Mouse (Mus musculus) CH12.LX (cell line): Measurements from ENCODE around the gene Cxcr2. TPM values are rescaled to one million over a fixed set of nuclear protein-coding genes. Genes with fewer than 3 reads are reported as not detected.

Experiments
- DNase-seq: peaks from one replicate; pipeline ENCODE4 v3.0.0-alpha.2; 2013; ENCODE audit errors: extremely low read depth
- H3K27ac ChIP-seq: 2 replicates; pipeline ENCODE4 v1.5.1; 2012; ENCODE audit warnings: low read depth, mild to moderate bottlenecking, control low read depth, moderate library complexity; ENCODE audit not compliant: insufficient read depth
- H3K27me3 ChIP-seq: replicated peaks from 2 replicates; pipeline ENCODE3; 2012; ENCODE audit warnings: inconsistent platforms
- H3K36me3 ChIP-seq, 2 experiments: replicated peaks in 1 of 2; 2 replicates each; pipeline versions ENCODE3 to v1.6.1; 2012; ENCODE audit warnings: inconsistent platforms in 1 of 2, low read length in 1 of 2, mild to moderate bottlenecking in 1 of 2, mixed read lengths in 1 of 2, moderate library complexity in 1 of 2; ENCODE audit not compliant: control insufficient read depth in 1 of 2, insufficient read depth in 1 of 2
- H3K4me1 ChIP-seq, 2 experiments: 2 replicates each; pipeline ENCODE4 v1.6.1; 2012; ENCODE audit warnings: inconsistent platforms in 1 of 2, moderate library complexity in 1 of 2; ENCODE audit not compliant: insufficient read depth in 2 of 2, control insufficient read depth in 1 of 2
- H3K4me2 ChIP-seq: 2 replicates; pipeline ENCODE4 v1.6.1; 2012; ENCODE audit warnings: low read depth, mild to moderate bottlenecking, control low read depth; ENCODE audit not compliant: poor library complexity, insufficient read depth, severe bottlenecking
- H3K4me3 ChIP-seq, 3 experiments: fragments of 150-350 bp in 1 of 3; sonication (generic) in 1 of 3; replicated peaks in 1 of 3; 2 replicates each; pipeline versions ENCODE3 to v1.5.1; 2011 to 2012; ENCODE audit warnings: low read depth in 2 of 3, low read length in 2 of 3, mild to moderate bottlenecking in 2 of 3, moderate library complexity in 2 of 3, control low read depth in 1 of 3, improper control_type of control experiment in 1 of 3, inconsistent platforms in 1 of 3, mixed read lengths in 1 of 3; ENCODE audit not compliant: poor library complexity in 1 of 3
- H3K79me2 ChIP-seq: replicated peaks from 2 replicates; pipeline ENCODE4 v1.6.1; 2012; ENCODE audit warnings: mild to moderate bottlenecking, moderate library complexity; ENCODE audit not compliant: control insufficient read depth, poor library complexity, insufficient read depth, severe bottlenecking; ENCODE audit errors: extremely low read depth
- H3K9ac ChIP-seq: 2 replicates; pipeline ENCODE4 v1.6.1; 2012; ENCODE audit warnings: low read depth, mild to moderate bottlenecking, control low read depth, moderate library complexity; ENCODE audit not compliant: insufficient read depth
- H3K9me3 ChIP-seq: replicated peaks from 2 replicates; pipeline ENCODE3; 2012; ENCODE audit warnings: low read length, inconsistent platforms, mixed read lengths
- CTCF ChIP-seq, 2 experiments: IDR thresholded peaks in 1 of 2; conservative IDR thresholded peaks in 1 of 2; 2 replicates each; pipeline ENCODE4 v1.5.1; 2011 to 2012; ENCODE audit warnings: low read depth in 2 of 2, low read length in 2 of 2, improper control_type of control experiment in 1 of 2, inconsistent platforms in 1 of 2, mild to moderate bottlenecking in 1 of 2, moderate library complexity in 1 of 2
- GABPA ChIP-seq: IDR thresholded peaks from 2 replicates; pipeline ENCODE4 v1.6.1; 2012; ENCODE audit warnings: low read depth, low read length, improper control_type of control experiment, inconsistent platforms; ENCODE audit not compliant: insufficient replicate concordance
- KAT2A ChIP-seq: IDR thresholded peaks from 2 replicates; pipeline ENCODE4 v1.6.1; 2012; ENCODE audit warnings: low read length, improper control_type of control experiment, inconsistent platforms; ENCODE audit not compliant: insufficient replicate concordance
- MAFK ChIP-seq: IDR thresholded peaks from 2 replicates; pipeline ENCODE4 v1.6.1; 2011; ENCODE audit warnings: low read length, improper control_type of control experiment; ENCODE audit not compliant: insufficient replicate concordance
- SMC3 ChIP-seq: IDR thresholded peaks from 2 replicates; pipeline ENCODE4 v1.6.1; 2011; ENCODE audit warnings: low read depth, low read length, improper control_type of control experiment
- dilution Hi-C: fragments of 300-500 bp; cut with MboI; formaldehyde crosslinking; loops from 2 replicates; pipeline ENCODE4 v1.14.3; 2020; ENCODE audit warnings: low sequenced_read_pairs; ENCODE audit not compliant: extremely low pct_unique_long_range_greater_than_20kb, extremely low pct_ligation_motif_present
- in situ Hi-C: fragments of 300-500 bp; cut with MboI; formaldehyde crosslinking; loops from 3 replicates; pipeline ENCODE4 v1.14.3; 2019; ENCODE audit warnings: low sequenced_read_pairs, low pct_ligation_motif_present, low pct_unique_long_range_greater_than_20kb, mixed read lengths
- polyA plus RNA-seq: library from polyadenylated mRNA; unstranded; fragments of >175 nt; gene quantifications from 2 replicates; pipeline ENCODE4 v1.2.1, GENCODE M21; 2012; ENCODE audit warnings: low read depth; ENCODE audit not compliant: insufficient read length
- total RNA-seq, 2 experiments: library from RNA; depleted of rRNA; stranded (reverse); fragments of 300-350 nt in 1 of 2; fragments of >200 nt in 1 of 2; gene quantifications; 2 replicates each; pipeline ENCODE4 v1.2.3; 2012 to 2014

Gene Cxcr2
- total and polyA plus RNA-seq, 3 experiments = 0.10 to 0.17 TPM; not detected in 1

DNA sequence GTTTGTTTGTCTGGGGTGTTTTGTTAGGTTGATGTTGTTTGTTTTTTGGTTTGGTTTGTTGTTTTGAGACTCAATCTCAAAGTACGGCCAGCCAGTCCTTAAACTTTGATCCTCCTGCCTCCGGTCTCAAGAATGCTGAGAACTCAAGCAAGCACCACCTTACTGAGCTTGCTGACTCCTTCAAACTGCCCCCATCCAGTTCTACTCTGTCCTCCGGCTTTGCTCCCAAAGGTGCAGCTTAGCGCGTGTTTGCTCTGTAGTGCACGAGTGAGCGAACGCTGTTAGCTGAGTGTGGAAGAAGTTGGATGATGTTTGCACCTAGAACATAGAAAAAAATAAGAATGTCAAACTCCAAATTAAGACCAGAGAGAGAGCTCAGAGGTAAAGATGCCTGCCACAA, 55.2 kb downstream of the Cxcr2 start:
- dilution Hi-C loops = no loop called here
- DNase-seq = no peak
- Histone ChIP-seq H3K4me3 (no peak overlapping the region), H3K27me3 (no peaks in the 10 kb centered on the region), H3K27ac (no peak overlapping the region), H3K4me2 (no peak overlapping the region), H3K9ac (no peak overlapping the region), H3K4me1 (peaks cover 0 to 7% of the 10 kb centered on the region in 2 experiments; a peak in 2 of 4 replicates), H3K36me3 (no peaks in the 10 kb centered on the region), H3K9me3 (no peaks in the 10 kb centered on the region), H3K79me2 (no peaks in the 10 kb centered on the region)
- in situ Hi-C loops = no loop called here
- TF ChIP-seq GABPA (no peak), CTCF (conservative IDR thresholded peaks at IDR 0.05 in 1 of 2, IDR thresholded peaks at IDR 0.05 in 1 of 2; ENCODE audit: low read depth in 2 of 2, low read length in 2 of 2) (no peak), MAFK (no peak), KAT2A (no peak), SMC3 (no peak)

Other genes starting within 250 kb of the Cxcr2 start
- 0.89 and 1.0 TPM in 2 replicates for gene Tns1, start 29.5 kb upstream of the Cxcr2 start, total RNA-seq (2012; rRNA removed)
- 0.40 and 0.89 TPM in 2 replicates for gene Tns1, start 29.5 kb upstream of the Cxcr2 start, total RNA-seq (2014; rRNA removed)
- gene Tns1, start 29.5 kb upstream of the Cxcr2 start, polyA plus RNA-seq = 2.5 and 3.6 TPM in 2 replicates
- gene Rufy4, start 28.4 kb upstream of the Cxcr2 start, total RNA-seq (2012; rRNA removed) = not detected in 2 replicates
- not detected in 2 replicates for gene Rufy4, start 28.4 kb upstream of the Cxcr2 start, total RNA-seq (2014; rRNA removed)
- not detected in 2 replicates for gene Rufy4, start 28.4 kb upstream of the Cxcr2 start, polyA plus RNA-seq
- not detected in 2 replicates for gene Cxcr1, start 40.6 kb downstream of the Cxcr2 start, total RNA-seq (2012; rRNA removed)
- gene Cxcr1, start 40.6 kb downstream of the Cxcr2 start, total RNA-seq (2014; rRNA removed) = not detected in 2 replicates
- gene Cxcr1, start 40.6 kb downstream of the Cxcr2 start, polyA plus RNA-seq = not detected in 2 replicates
- gene Arpc2, start 82.1 kb downstream of the Cxcr2 start, total RNA-seq (2012; rRNA removed) = 218 and 234 TPM in 2 replicates
- gene Arpc2, start 82.1 kb downstream of the Cxcr2 start, total RNA-seq (2014; rRNA removed) = 455 and 462 TPM in 2 replicates
- gene Arpc2, start 82.1 kb downstream of the Cxcr2 start, polyA plus RNA-seq = 504 and 522 TPM in 2 replicates
- 0.21 TPM in 1 of 2 replicates, not detected in the other for gene Gpbar1, start 124.6 kb downstream of the Cxcr2 start, total RNA-seq (2012; rRNA removed)
- gene Gpbar1, start 124.6 kb downstream of the Cxcr2 start, total RNA-seq (2014; rRNA removed) = not detected in 2 replicates
- not detected in 2 replicates for gene Gpbar1, start 124.6 kb downstream of the Cxcr2 start, polyA plus RNA-seq
- gene Aamp, start 130.7 kb downstream of the Cxcr2 start, total RNA-seq (2012; rRNA removed) = 151 and 163 TPM in 2 replicates
- 103 and 108 TPM in 2 replicates for gene Aamp, start 130.7 kb downstream of the Cxcr2 start, total RNA-seq (2014; rRNA removed)
- gene Aamp, start 130.7 kb downstream of the Cxcr2 start, polyA plus RNA-seq = 172 and 193 TPM in 2 replicates
- gene Pnkd, start 130.9 kb downstream of the Cxcr2 start, total RNA-seq (2012; rRNA removed) = 117 and 154 TPM in 2 replicates
- 42.7 and 45.5 TPM in 2 replicates for gene Pnkd, start 130.9 kb downstream of the Cxcr2 start, total RNA-seq (2014; rRNA removed)
- 263 and 318 TPM in 2 replicates for gene Pnkd, start 130.9 kb downstream of the Cxcr2 start, polyA plus RNA-seq
- gene Tmbim1, start 151.6 kb downstream of the Cxcr2 start, total RNA-seq (2012; rRNA removed) = 30.9 and 32.4 TPM in 2 replicates
- gene Tmbim1, start 151.6 kb downstream of the Cxcr2 start, total RNA-seq (2014; rRNA removed) = 26.6 and 28.3 TPM in 2 replicates
- gene Tmbim1, start 151.6 kb downstream of the Cxcr2 start, polyA plus RNA-seq = 31.1 and 35.1 TPM in 2 replicates
- 0.21 and 0.30 TPM in 2 replicates for gene Catip, start 208.1 kb downstream of the Cxcr2 start, total RNA-seq (2012; rRNA removed)
- 0.11 and 0.20 TPM in 2 replicates for gene Catip, start 208.1 kb downstream of the Cxcr2 start, total RNA-seq (2014; rRNA removed)
- 2.1 and 2.6 TPM in 2 replicates for gene Catip, start 208.1 kb downstream of the Cxcr2 start, polyA plus RNA-seq
- gene Slc11a1, start 221.2 kb downstream of the Cxcr2 start, total RNA-seq (2012; rRNA removed) = 21.3 and 35.7 TPM in 2 replicates
- 14.0 and 17.0 TPM in 2 replicates for gene Slc11a1, start 221.2 kb downstream of the Cxcr2 start, total RNA-seq (2014; rRNA removed)
- gene Slc11a1, start 221.2 kb downstream of the Cxcr2 start, polyA plus RNA-seq = 85.8 and 96.4 TPM in 2 replicates
- 23.4 and 26.0 TPM in 2 replicates for gene Ctdsp1, start 237.5 kb downstream of the Cxcr2 start, total RNA-seq (2012; rRNA removed)
- gene Ctdsp1, start 237.5 kb downstream of the Cxcr2 start, total RNA-seq (2014; rRNA removed) = 11.8 and 14.4 TPM in 2 replicates
- 57.5 and 65.8 TPM in 2 replicates for gene Ctdsp1, start 237.5 kb downstream of the Cxcr2 start, polyA plus RNA-seq